Mouse (Mus musculus): Measurements from ENCODE around the gene Zfp969. TPM values are rescaled to one million over a fixed set of nuclear protein-coding genes. Genes with fewer than 3 reads are reported as not detected.

Gene Zfp969
- not detected for polyA plus RNA-seq (2017; shearing (Covaris generic))

GRCm38 (mm10) chr2:175703546-175703945, at the start of gene Zfp969:
Zfp969 (minus strand) TSS chr2:175703646.

GRCm38 (mm10) chr2:175741237-175741636, 37.8 kb upstream of the Zfp969 start, which contains the start of gene Gm2007:
Gm2007 (plus strand) TSS chr2:175741537.

GRCm38 (mm10) chr2:175643678-175644077, 59.8 kb downstream of the Zfp969 start, which contains the start of gene Gm11007:
Gm11007 (plus strand) TSS chr2:175643978.

Other genes with a start within 250 kb of the Zfp969 start
- 2.4 TPM for gene Zfp965, start 233.7 kb downstream of the Zfp969 start, polyA plus RNA-seq (2017; shearing (Covaris generic))
- not detected for gene Gm11007, start 59.7 kb downstream of the Zfp969 start, polyA plus RNA-seq (2017; shearing (Covaris generic))
- not detected for gene Gm2007, start 37.9 kb upstream of the Zfp969 start, polyA plus RNA-seq (2017; shearing (Covaris generic))
- gene Gm14288, start 97.4 kb upstream of the Zfp969 start, polyA plus RNA-seq (2017; shearing (Covaris generic)), result 0.21 TPM
- gene Gm6710, start 165.6 kb upstream of the Zfp969 start, polyA plus RNA-seq (2017; shearing (Covaris generic)), result 5.5 TPM
- 1.4 TPM for gene Zfp966, start 227.5 kb upstream of the Zfp969 start, polyA plus RNA-seq (2017; shearing (Covaris generic))